Mouse (Mus musculus) heart, postnatal 0 days (tissue): ENCODE results near the gene Srgap1.

Source experiments
- CTCF ChIP-seq: IDR thresholded peaks from 2 replicates; pipeline ENCODE4 v1.5.1; 2016; ENCODE audit warnings: antibody characterized with exemption, control low read depth, low read depth
- EP300 ChIP-seq: IDR thresholded peaks from 2 replicates; pipeline ENCODE4 v1.6.1; 2016; ENCODE audit warnings: antibody characterized with exemption, low read depth

GRCm38 (mm10) chr10:121849496-121849895 is 197.6 kb downstream of the Srgap1 start:
- TF ChIP-seq CTCF (no peak), EP300 (no peak)
